Mouse (Mus musculus): ENCODE results near the gene Carmil3.

The Carmil3 gene

GRCm38 (mm10) chr14:55544334-55544733 is 53.9 kb downstream of the Carmil3 start:
- no peak for DNase-seq (ENCODE audit: low spot score)

- DNase-seq (ENCODE audit: low spot score) = no peak
These were observed 59.7 kb downstream of the Carmil3 start for GRCm38 (mm10) chr14:55550191-55550590.

GRCm38 (mm10) chr14:55551347-55551746 is 60.9 kb downstream of the Carmil3 start:
- no peak for DNase-seq (ENCODE audit: low spot score)

GRCm38 (mm10) chr14:55551794-55552193 is 61.3 kb downstream of the Carmil3 start:
- DNase-seq (ENCODE audit: low spot score) = no peak

- DNase-seq (ENCODE audit: low spot score) = no peak
These were observed 64.2 kb downstream of the Carmil3 start for GRCm38 (mm10) chr14:55554635-55555034.

GRCm38 (mm10) chr14:55555788-55556187 is 65.3 kb downstream of the Carmil3 start:
- DNase-seq (ENCODE audit: low spot score) = no peak

GRCm38 (mm10) chr14:55557003-55557402 is 66.6 kb downstream of the Carmil3 start:
- DNase-seq (ENCODE audit: low spot score) = peak; percentile 65

- DNase-seq (ENCODE audit: low spot score) = no peak
These were observed 67.1 kb downstream of the Carmil3 start for GRCm38 (mm10) chr14:55557587-55557986.
